Mouse (Mus musculus) gastrocnemius, adult 2 months (tissue): ENCODE results near the gene Ugt1a10. TPM values are rescaled to one million over a fixed set of nuclear protein-coding genes. Genes with fewer than 3 reads are reported as not detected.

ENCODE experiments used
- DNase-seq: peaks from one replicate; pipeline ENCODE4 v3.0.0; 2022
- H3K27ac ChIP-seq: fragments of 200-600 bp; 2 replicates; pipeline ENCODE4 v1.8.1; 2022; ENCODE audit warnings: mild to moderate bottlenecking
- H3K4me3 ChIP-seq: fragments of 200-600 bp; 2 replicates; pipeline ENCODE4 v1.8.1; 2022; ENCODE audit warnings: mild to moderate bottlenecking, moderate library complexity
- CTCF ChIP-seq: fragments of 200-600 bp; IDR thresholded peaks from 2 replicates; pipeline ENCODE4 v1.8.1; 2022; ENCODE audit warnings: antibody characterized with exemption, mild to moderate bottlenecking, moderate library complexity
- intact Hi-C: fragments of 180-260 bp; cut with DNase I; formaldehyde crosslinking; loops from one replicate; pipeline ENCODE4 v1.15.1; 2025
- microRNA-seq: library from miRNA; unstranded; fragments of <30 nt; microRNA quantifications from one replicate; pipeline ENCODE4 v1.2.0, GENCODE M21; 2021
- total RNA-seq, 2 experiments: library from RNA; stranded (reverse); gene quantifications; 2 replicates each; pipeline ENCODE4 v1.2.3; 2021

Ugt1a10 gene
- total RNA-seq, 2 experiments from 2014 or later = not detected

- TF ChIP-seq CTCF = no peak
- no peak overlapping the region for H3K4me3 ChIP-seq
- no peak for DNase-seq
Observed at GRCm38 (mm10) chr1:88262255-88262654, 207.1 kb downstream of the Ugt1a10 start.

GRCm38 (mm10) chr1:88262961-88263360 lies 207.8 kb downstream of the Ugt1a10 start:
- no peak overlapping the region for H3K4me3 ChIP-seq
- H3K27ac ChIP-seq = no peak overlapping the region
- intact Hi-C loops = no loop called here
- no peak for DNase-seq
- TF ChIP-seq CTCF = no peak

More at GRCm38 (mm10) chr1:88262255-88262654, 207.1 kb downstream of the Ugt1a10 start:
- intact Hi-C loops = no loop called here
- no peak overlapping the region for H3K27ac ChIP-seq

- intact Hi-C loops = no loop called here
- Histone ChIP-seq H3K4me3 (no peak overlapping the region), H3K27ac (no peak overlapping the region)
- no peak for DNase-seq
- no peak for TF ChIP-seq CTCF
Observed at GRCm38 (mm10) chr1:88263778-88264177, 208.6 kb downstream of the Ugt1a10 start.

- no peak for DNase-seq
- no peak for TF ChIP-seq CTCF
- Histone ChIP-seq H3K4me3 (no peak overlapping the region), H3K27ac (no peak overlapping the region)
- intact Hi-C loops = no loop called here
Observed at GRCm38 (mm10) chr1:88264237-88264868, 209.2 kb downstream of the Ugt1a10 start.

GRCm38 (mm10) chr1:88264869-88265240 lies 209.7 kb downstream of the Ugt1a10 start:
- intact Hi-C loops = no loop called here
- H3K27ac ChIP-seq = no peak overlapping the region
- TF ChIP-seq CTCF = no peak
- no peak for DNase-seq
- no peak overlapping the region for H3K4me3 ChIP-seq

- H3K27ac ChIP-seq = no peak overlapping the region
- no peak overlapping the region for H3K4me3 ChIP-seq
- intact Hi-C loops = no loop called here
- no peak for DNase-seq
- TF ChIP-seq CTCF = no peak
Observed at GRCm38 (mm10) chr1:88266123-88266522, 210.9 kb downstream of the Ugt1a10 start.

- Histone ChIP-seq H3K27ac (no peak overlapping the region), H3K4me3 (no peak overlapping the region)
- DNase-seq = no peak
- TF ChIP-seq CTCF = no peak
- intact Hi-C loops = no loop called here
Observed at GRCm38 (mm10) chr1:88267489-88267888, 212.3 kb downstream of the Ugt1a10 start.

GRCm38 (mm10) chr1:88268070-88268469 lies 212.9 kb downstream of the Ugt1a10 start:
- intact Hi-C loops = no loop called here
- no peak for DNase-seq
- H3K4me3 ChIP-seq = no peak overlapping the region
- TF ChIP-seq CTCF = no peak
- H3K27ac ChIP-seq = no peak overlapping the region

Small RNA genes within 50 kb of the gene (microRNA-seq; reads per million reads assigned to microRNA genes)
- not detected for gene Gm25198

Other genes starting within 250 kb of the Ugt1a10 start
- 10 to 100 TPM; 31.3 to 32.9 TPM for gene Dgkd, start 202.1 kb upstream of the Ugt1a10 start, total RNA-seq
- gene Usp40, start 46.8 kb upstream of the Ugt1a10 start, total RNA-seq = 10 to 100 TPM; 10.1 to 10.5 TPM
- gene Ugt1a9, start 15.4 kb downstream of the Ugt1a10 start, total RNA-seq = not detected
- not detected for gene Ugt1a8, start 32.4 kb downstream of the Ugt1a10 start, total RNA-seq
- gene Ugt1a7c, start 39.7 kb downstream of the Ugt1a10 start, total RNA-seq = under 1 TPM in 1 of 2 experiments, not detected in 1; 0.59 TPM
- under 1 TPM; 0.17 to 0.46 TPM for gene Ugt1a6b, start 47.9 kb downstream of the Ugt1a10 start, total RNA-seq
- under 1 TPM; 0.10 to 0.45 TPM for gene Ugt1a6a, start 79.4 kb downstream of the Ugt1a10 start, total RNA-seq
- under 1 TPM; 0.14 to 0.23 TPM for gene Ugt1a5, start 110.6 kb downstream of the Ugt1a10 start, total RNA-seq
- gene Ugt1a2, start 145.2 kb downstream of the Ugt1a10 start, total RNA-seq = not detected
- gene Dnajb3, start 150.4 kb downstream of the Ugt1a10 start, total RNA-seq = not detected
- not detected for gene Ugt1a1, start 156.6 kb downstream of the Ugt1a10 start, total RNA-seq
- not detected for gene Mroh2a, start 171.6 kb downstream of the Ugt1a10 start, total RNA-seq
- gene Hjurp, start 222.2 kb downstream of the Ugt1a10 start, total RNA-seq = 1 to 10 TPM; 6.1 to 6.6 TPM
- not detected for gene Trpm8, start 222.3 kb downstream of the Ugt1a10 start, total RNA-seq